Mouse (Mus musculus) lung, embryonic 14.5 days (tissue): ENCODE measurements around the gene Map3k5. TPM values are rescaled to one million over a fixed set of nuclear protein-coding genes. Genes with fewer than 3 reads are reported as not detected.

Experiments
- ATAC-seq: fragments of 200-750 bp; cut with Nextera tagmentation; 2 replicates; pipeline ENCODE4 v1.8.0; 2017; ENCODE audit warnings: mild to moderate bottlenecking, moderate TSS enrichment, moderate library complexity; ENCODE audit not compliant: insufficient read depth
- DNase-seq: peaks from one replicate; pipeline ENCODE4 v3.0.0-alpha.2; 2015
- H3K27ac ChIP-seq: fragments of 300-500 bp; sonication (generic); 2 replicates; pipeline ENCODE4 v1.5.1; 2014; ENCODE audit warnings: low read depth, mild to moderate bottlenecking, moderate library complexity
- H3K27me3 ChIP-seq: fragments of 300-500 bp; sonication (generic); 2 replicates; pipeline ENCODE4 v1.6.1; 2014; ENCODE audit warnings: low read length, control low read depth; ENCODE audit not compliant: insufficient read depth
- H3K36me3 ChIP-seq: fragments of 300-500 bp; sonication (generic); 2 replicates; pipeline ENCODE4 v1.6.1; 2014; ENCODE audit warnings: control low read depth; ENCODE audit not compliant: insufficient read depth
- H3K4me1 ChIP-seq: fragments of 300-500 bp; sonication (generic); 2 replicates; pipeline ENCODE4 v1.6.1; 2014; ENCODE audit warnings: antibody characterized with exemption, control low read depth; ENCODE audit not compliant: insufficient read depth
- H3K4me2 ChIP-seq: fragments of 300-500 bp; sonication (generic); 2 replicates; pipeline ENCODE4 v1.6.1; 2014; ENCODE audit warnings: mild to moderate bottlenecking
- H3K4me3 ChIP-seq: fragments of 300-500 bp; sonication (generic); 2 replicates; pipeline ENCODE4 v1.5.1; 2014; ENCODE audit warnings: low read depth, low read length
- H3K9ac ChIP-seq: fragments of 300-500 bp; sonication (generic); 2 replicates; pipeline ENCODE4 v1.6.1; 2014
- H3K9me3 ChIP-seq: fragments of 300-500 bp; sonication (generic); 2 replicates; pipeline ENCODE4 v1.6.1; 2016; ENCODE audit warnings: low read depth, low read length, control low read depth
- CTCF ChIP-seq: IDR thresholded peaks from 2 replicates; pipeline ENCODE4 v1.5.1; 2016; ENCODE audit warnings: antibody characterized with exemption, low read depth
- WGBS: fragments of 180-500 bp; shearing (Covaris S2); extraction: QIAGEN DNeasy Blood & Tissue Kit; methylation state at CpG from one replicate; pipeline ENCODE4 v1.1.7; 2014; 5-methylcytosine and 5-hydroxymethylcytosine counted together
- polyA plus RNA-seq: library from polyadenylated mRNA; unstranded; fragments of >200 nt; fragmentation: Nextera tagmentation; extraction: Ambion mirVana; gene quantifications from 2 replicates; pipeline ENCODE4 v1.2.1, GENCODE M21; 2014

Gene Map3k5
- polyA plus RNA-seq, 1 experiment from 2014 or later: 2.5 TPM

GRCm38 (mm10) chr10:19935295-19935623, 987 bp downstream of the Map3k5 start:
- TF ChIP-seq CTCF: no peak
- DNase-seq (peak; percentile 41), ATAC-seq (no peak)
- H3K36me3 ChIP-seq: no peaks in the 10 kb centered on the region
- no peaks in the 10 kb centered on the region for H3K9me3 ChIP-seq
- no peaks in the 10 kb centered on the region for H3K27me3 ChIP-seq
- peak overlapping the region; percentile 64 for H3K9ac ChIP-seq
- no peak overlapping the region; the same call in 1 of the 2 replicates for H3K27ac ChIP-seq
- 5% methylated on average over 10 of the region's 10 CpGs for WGBS
- H3K4me2 ChIP-seq: peak overlapping the region; percentile 98
- H3K4me3 ChIP-seq: peak overlapping the region; percentile 71
- no peaks in the 10 kb centered on the region for H3K4me1 ChIP-seq

- Histone ChIP-seq H3K27ac (peak overlapping the region; percentile 24; the same call in 1 of the 2 replicates), H3K4me2 (peak overlapping the region; percentile 98), H3K27me3 (no peaks in the 10 kb centered on the region), H3K9ac (no peak overlapping the region), H3K36me3 (no peaks in the 10 kb centered on the region), H3K4me3 (peak overlapping the region; percentile 71), H3K4me1 (no peaks in the 10 kb centered on the region), H3K9me3 (no peaks in the 10 kb centered on the region)
- ATAC-seq (no peak), DNase-seq (peak; percentile 58)
- 46% methylated on average over 4 of the region's 4 CpGs for WGBS
- TF ChIP-seq CTCF: no peak
Measured at GRCm38 (mm10) chr10:19935821-19936367, 1.6 kb downstream of the Map3k5 start.

- Histone ChIP-seq H3K4me1 (no peaks in the 10 kb centered on the region), H3K9ac (no peak overlapping the region), H3K27ac (no peak overlapping the region), H3K4me3 (no peak overlapping the region), H3K36me3 (no peaks in the 10 kb centered on the region), H3K27me3 (no peaks in the 10 kb centered on the region), H3K4me2 (peak overlapping the region; percentile 36; the same call in 1 of the 2 replicates), H3K9me3 (no peaks in the 10 kb centered on the region)
- no peak for TF ChIP-seq CTCF
- DNase-seq: no peak
- no peak for ATAC-seq
- WGBS: 68% methylated on average over 9 of the region's 9 CpGs
Measured at GRCm38 (mm10) chr10:19936961-19937708, 2.9 kb downstream of the Map3k5 start.

GRCm38 (mm10) chr10:19938738-19939137, 4.5 kb downstream of the Map3k5 start:
- no peak for ATAC-seq
- H3K9ac ChIP-seq: no peak overlapping the region
- no peak for DNase-seq
- no peak overlapping the region for H3K27ac ChIP-seq
- 75% methylated on average over 6 of the region's 6 CpGs for WGBS
- no peak for TF ChIP-seq CTCF
- H3K9me3 ChIP-seq: no peaks in the 10 kb centered on the region
- no peaks in the 10 kb centered on the region for H3K36me3 ChIP-seq
- H3K27me3 ChIP-seq: no peaks in the 10 kb centered on the region
- H3K4me3 ChIP-seq: no peak overlapping the region
- no peak overlapping the region for H3K4me2 ChIP-seq
- no peaks in the 10 kb centered on the region for H3K4me1 ChIP-seq

- no peak overlapping the region for H3K4me3 ChIP-seq
- no peak overlapping the region for H3K27ac ChIP-seq
- H3K4me1 ChIP-seq: no peaks in the 10 kb centered on the region
- no peak for TF ChIP-seq CTCF
- peak; percentile 13 for DNase-seq
- H3K27me3 ChIP-seq: no peaks in the 10 kb centered on the region
- WGBS: 52% methylated on average over 8 of the region's 8 CpGs
- H3K9ac ChIP-seq: no peak overlapping the region
- no peaks in the 10 kb centered on the region for H3K36me3 ChIP-seq
- no peak overlapping the region for H3K4me2 ChIP-seq
- no peaks in the 10 kb centered on the region for H3K9me3 ChIP-seq
- ATAC-seq: no peak
Measured at GRCm38 (mm10) chr10:19939282-19939705, 5.0 kb downstream of the Map3k5 start.

GRCm38 (mm10) chr10:19940127-19940526, 5.9 kb downstream of the Map3k5 start:
- Histone ChIP-seq H3K9me3 (no peaks in the 10 kb centered on the region), H3K4me2 (no peak overlapping the region), H3K4me1 (no peaks in the 10 kb centered on the region), H3K9ac (no peak overlapping the region), H3K27ac (no peak overlapping the region), H3K36me3 (no peaks in the 10 kb centered on the region), H3K27me3 (no peaks in the 10 kb centered on the region), H3K4me3 (no peak overlapping the region)
- no peak for ATAC-seq
- 88% methylated on average over 7 of the region's 7 CpGs for WGBS
- DNase-seq: no peak
- no peak for TF ChIP-seq CTCF

GRCm38 (mm10) chr10:19940626-19941025, 6.4 kb downstream of the Map3k5 start:
- Histone ChIP-seq H3K36me3 (no peaks in the 10 kb centered on the region), H3K4me1 (no peaks in the 10 kb centered on the region), H3K9me3 (no peaks in the 10 kb centered on the region), H3K27me3 (no peaks in the 10 kb centered on the region), H3K27ac (no peak overlapping the region), H3K4me3 (no peak overlapping the region), H3K4me2 (no peak overlapping the region), H3K9ac (no peak overlapping the region)
- ATAC-seq: no peak
- TF ChIP-seq CTCF: no peak
- DNase-seq: no peak
- 81% methylated on average over 8 of the region's 8 CpGs for WGBS
